Mouse (Mus musculus) lung, postnatal 0 days (tissue): ENCODE measurements around the gene Anxa11. TPM values are rescaled to one million over a fixed set of nuclear protein-coding genes. Genes with fewer than 3 reads are reported as not detected.
"Not testable (repeated sequence)": the region's sequence is repeated elsewhere in the genome, so short reads cannot be mapped to it uniquely, and the experiment has no call there.

ENCODE experiments used
- ATAC-seq: fragments of 200-750 bp; cut with Nextera tagmentation; 2 replicates; pipeline ENCODE4 v1.8.0; 2017; ENCODE audit warnings: moderate library complexity
- DNase-seq: peaks from one replicate; pipeline ENCODE4 v3.0.0-alpha.2; 2016; ENCODE audit warnings: low spot score
- H3K27ac ChIP-seq: fragments of 300-500 bp; sonication (generic); 2 replicates; pipeline ENCODE4 v1.5.1; 2014; ENCODE audit warnings: antibody characterized with exemption, mild to moderate bottlenecking, low read length, mixed read lengths
- H3K27me3 ChIP-seq: fragments of 300-500 bp; sonication (generic); replicated peaks from 2 replicates; pipeline ENCODE4 v1.6.1; 2014; ENCODE audit warnings: low read length, mixed read lengths; ENCODE audit not compliant: insufficient read depth
- H3K36me3 ChIP-seq: fragments of 300-500 bp; sonication (generic); 2 replicates; pipeline ENCODE4 v1.6.1; 2014; ENCODE audit warnings: low read length, mixed read lengths; ENCODE audit not compliant: insufficient read depth
- H3K4me1 ChIP-seq: fragments of 300-500 bp; sonication (generic); 2 replicates; pipeline ENCODE4 v1.6.1; 2014; ENCODE audit warnings: antibody characterized with exemption, low read depth, low read length, mixed read lengths; ENCODE audit not compliant: insufficient read depth
- H3K4me2 ChIP-seq: fragments of 300-500 bp; sonication (generic); replicated peaks from 2 replicates; pipeline ENCODE4 v1.6.1; 2014; ENCODE audit warnings: low read depth, mild to moderate bottlenecking, low read length, moderate library complexity, mixed read lengths
- H3K4me3 ChIP-seq: fragments of 300-500 bp; sonication (generic); 2 replicates; pipeline ENCODE4 v1.5.1; 2014; ENCODE audit warnings: low read depth, low read length
- H3K9ac ChIP-seq: fragments of 300-500 bp; sonication (generic); replicated peaks from 2 replicates; pipeline ENCODE4 v1.6.1; 2014; ENCODE audit warnings: low read depth, mild to moderate bottlenecking
- H3K9me3 ChIP-seq: fragments of 300-500 bp; sonication (generic); 2 replicates; pipeline ENCODE4 v1.6.1; 2016; ENCODE audit warnings: low read length, mixed read lengths
- CTCF ChIP-seq: IDR thresholded peaks from 2 replicates; pipeline ENCODE4 v1.5.1; 2016; ENCODE audit warnings: antibody characterized with exemption, mild to moderate bottlenecking
- EP300 ChIP-seq: IDR thresholded peaks from 2 replicates; pipeline ENCODE4 v1.6.1; 2016; ENCODE audit warnings: antibody characterized with exemption, mild to moderate bottlenecking, control low read depth
- WGBS: fragments of 180-500 bp; shearing (Covaris S2); extraction: QIAGEN DNeasy Blood & Tissue Kit; methylation state at CpG from one replicate; pipeline ENCODE4 v1.1.7; 2014; 5-methylcytosine and 5-hydroxymethylcytosine counted together
- polyA plus RNA-seq: library from polyadenylated mRNA; unstranded; fragments of >200 nt; fragmentation: Nextera tagmentation; extraction: Ambion mirVana; gene quantifications from 2 replicates; pipeline ENCODE4 v1.2.1, GENCODE M21; 2015

Anxa11 gene
- polyA plus RNA-seq, 1 experiment from 2014 or later, result 54.6 TPM

DNA sequence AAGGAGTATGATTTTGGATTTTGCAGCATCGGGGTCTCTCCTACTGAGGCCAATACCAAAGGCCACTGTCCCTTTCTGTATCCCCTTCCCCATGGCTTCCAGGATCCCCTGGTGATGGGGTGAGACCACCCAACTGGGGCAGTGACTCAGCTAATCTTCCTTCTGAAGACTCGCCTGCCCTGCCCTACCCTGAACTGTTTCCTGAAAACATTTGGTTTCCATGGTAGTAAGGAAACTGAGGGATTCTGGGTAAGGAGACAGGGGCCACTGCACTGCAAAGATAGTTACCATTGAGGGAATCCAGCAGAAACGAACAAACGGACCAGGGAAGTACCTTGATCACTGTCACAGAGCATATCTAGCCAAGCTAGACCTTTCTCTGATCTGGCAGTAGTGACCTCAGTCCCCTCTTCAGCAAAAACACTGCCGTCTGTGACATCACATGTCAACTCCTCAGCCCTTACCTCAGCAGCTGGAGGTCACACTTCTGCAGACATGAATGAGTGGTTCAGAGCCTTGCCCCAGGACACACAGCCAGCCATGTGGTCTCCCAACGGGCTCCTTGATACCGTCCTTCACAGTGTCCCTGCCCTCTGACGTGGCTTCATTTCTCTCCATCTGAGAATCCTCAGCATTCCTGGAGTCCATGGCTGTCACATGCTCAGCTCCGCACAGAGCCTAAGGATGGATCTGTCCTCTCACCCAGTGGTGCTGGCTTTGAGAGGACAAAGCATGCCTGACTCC is 27.4 kb downstream of the Anxa11 start:
- 68% methylated on average over 9 of the region's 9 CpGs for WGBS
- ATAC-seq (no peak), DNase-seq (no peak)
- Histone ChIP-seq H3K27me3 (no peaks in the 10 kb centered on the region), H3K27ac (no peak overlapping the region), H3K4me1 (peaks cover 20% of the 10 kb centered on the region; the same call in 1 of the 2 replicates), H3K36me3 (no peaks in the 10 kb centered on the region), H3K4me2 (no peak overlapping the region), H3K9ac (no peak overlapping the region), H3K4me3 (no peak overlapping the region), H3K9me3 (no peaks in the 10 kb centered on the region)
- TF ChIP-seq EP300 (no peak), CTCF (no peak)

DNA sequence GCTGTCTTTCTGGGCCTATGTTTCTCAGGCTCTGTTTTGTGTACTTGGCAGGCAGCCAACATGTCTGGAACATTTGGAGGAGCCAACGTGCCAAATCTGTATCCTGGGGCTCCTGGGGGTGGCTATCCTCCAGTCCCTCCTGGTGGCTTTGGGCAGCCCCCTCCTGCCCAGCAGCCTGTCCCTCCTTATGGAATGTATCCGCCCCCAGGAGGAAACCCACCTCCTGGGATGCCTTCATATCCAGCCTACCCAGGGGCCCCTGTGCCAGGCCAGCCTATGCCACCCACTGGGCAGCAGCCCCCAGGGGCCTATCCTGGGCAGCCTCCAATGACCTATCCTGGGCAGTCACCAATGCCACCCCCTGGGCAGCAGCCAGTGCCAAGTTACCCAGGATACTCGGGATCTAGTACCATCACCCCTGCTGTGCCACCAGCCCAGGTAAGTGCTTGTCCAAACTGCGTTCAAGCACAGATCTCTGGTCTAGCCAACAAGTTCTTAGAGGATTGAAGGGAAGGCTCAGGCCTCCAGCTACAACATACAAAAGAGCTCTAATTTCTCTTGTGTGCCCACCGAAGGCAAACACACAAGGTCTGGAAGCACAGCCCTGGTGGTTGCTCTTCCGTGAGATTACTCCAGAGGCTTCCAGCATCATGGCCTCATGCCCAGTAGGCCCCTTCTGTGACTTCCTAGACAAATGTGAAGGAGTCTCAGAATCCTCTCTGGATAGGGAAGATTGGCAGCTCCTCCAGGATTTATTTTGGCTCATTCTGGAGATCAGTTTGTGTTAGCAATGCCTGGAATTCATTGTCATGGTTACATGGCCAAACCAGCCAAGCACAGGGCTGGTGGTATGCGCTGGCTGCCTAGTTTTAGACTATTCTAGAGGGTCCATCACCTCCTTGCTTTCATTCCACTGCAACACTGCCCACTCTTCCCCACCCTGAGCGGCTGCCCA is 30.8 kb downstream of the Anxa11 start:
- Histone ChIP-seq H3K4me3 (no peak overlapping the region), H3K27me3 (no peaks in the 10 kb centered on the region), H3K9me3 (no peaks in the 10 kb centered on the region), H3K9ac (no peak overlapping the region), H3K27ac (0 out of 2 replicates have a peak overlapping the region, but pooled peaks have one; percentile 15), H3K36me3 (no peaks in the 10 kb centered on the region), H3K4me1 (peaks cover 11% of the 10 kb centered on the region; the same call in 1 of the 2 replicates), H3K4me2 (no peak overlapping the region)
- 57% methylated on average over 8 of the region's 8 CpGs for WGBS
- DNase-seq, result peak; percentile 63
- peak; percentile 54 for ATAC-seq
- no peak for TF ChIP-seq EP300

DNA sequence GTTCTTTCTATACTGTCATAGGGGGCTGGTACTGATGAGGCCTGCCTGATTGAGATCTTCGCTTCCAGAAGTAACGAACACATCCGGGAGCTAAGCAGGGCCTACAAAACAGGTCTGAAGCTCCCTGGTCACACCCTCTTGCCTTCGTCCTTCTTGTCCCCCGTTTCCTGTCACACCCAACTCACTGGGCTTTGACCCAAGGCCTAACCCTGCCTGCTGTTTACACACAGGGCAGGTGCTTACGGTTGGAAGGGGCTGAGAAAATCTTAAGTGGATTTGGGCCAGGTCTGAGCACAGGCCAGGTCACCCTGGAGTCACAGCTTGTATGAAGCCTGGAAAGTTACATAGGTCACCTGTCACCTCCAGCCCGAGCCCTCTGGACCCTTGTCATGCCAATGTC is 34.7 kb downstream of the Anxa11 start:
- not testable (repeated sequence) for H3K4me2 ChIP-seq, H3K4me3 ChIP-seq, H3K27me3 ChIP-seq, H3K27ac ChIP-seq, H3K36me3 ChIP-seq, DNase-seq, H3K9ac ChIP-seq, H3K9me3 ChIP-seq
- peak; percentile 51 for ATAC-seq
- H3K4me1 ChIP-seq, result peaks cover 11% of the 10 kb centered on the region; the same call in 1 of the 2 replicates
- WGBS, result no CpG with 5 or more reads among the region's 7 CpGs

DNA sequence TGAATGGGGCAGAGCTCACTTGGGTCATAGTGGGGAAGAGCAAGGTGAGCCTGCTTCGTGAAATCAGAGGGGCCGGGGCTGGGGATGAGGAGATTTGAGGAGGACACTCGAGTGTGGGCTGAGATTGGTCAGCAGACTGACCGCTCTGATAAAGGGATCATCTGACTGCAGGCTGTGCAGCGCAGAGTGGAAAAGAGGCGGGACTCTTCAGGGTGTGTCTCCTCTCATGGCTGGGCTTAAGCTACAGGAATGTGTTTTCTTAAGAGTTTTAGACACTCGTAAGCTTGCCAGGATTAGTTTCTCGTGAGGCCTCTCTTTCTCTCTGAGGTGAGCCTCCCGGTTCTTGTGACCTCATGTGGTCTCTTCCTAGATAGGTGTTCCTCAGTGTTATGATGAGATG is 39.8 kb downstream of the Anxa11 start:
- not testable (repeated sequence) for H3K4me2 ChIP-seq, H3K36me3 ChIP-seq, DNase-seq, H3K4me1 ChIP-seq, H3K9me3 ChIP-seq, H3K27ac ChIP-seq, H3K27me3 ChIP-seq, H3K4me3 ChIP-seq, H3K9ac ChIP-seq
- ATAC-seq, result peak; percentile 84
- no CpG with 5 or more reads among the region's 9 CpGs for WGBS

DNA sequence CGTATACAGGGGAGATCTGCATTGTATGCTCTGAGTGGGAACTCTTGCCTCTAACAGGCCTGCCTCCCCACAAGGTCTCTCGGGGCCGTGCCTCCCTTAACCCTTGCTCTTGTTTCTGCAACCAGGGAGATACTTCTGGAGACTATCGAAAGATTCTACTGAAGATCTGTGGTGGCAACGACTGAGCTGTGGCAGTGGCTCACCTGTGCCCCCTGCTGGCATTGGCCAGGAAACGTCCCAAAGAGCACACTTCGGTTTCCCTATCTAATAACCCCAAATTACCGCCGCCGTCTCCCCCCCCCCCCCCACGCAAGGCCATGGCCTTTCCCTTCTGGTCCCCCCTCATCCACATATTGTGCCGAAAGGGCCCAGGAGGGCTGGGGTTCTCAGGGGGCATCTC is 43.9 kb downstream of the Anxa11 start:
- not testable (repeated sequence) for H3K4me1 ChIP-seq, DNase-seq, H3K9me3 ChIP-seq, H3K4me2 ChIP-seq, H3K27me3 ChIP-seq, H3K36me3 ChIP-seq, H3K4me3 ChIP-seq, H3K27ac ChIP-seq, ATAC-seq, H3K9ac ChIP-seq
- no CpG with 5 or more reads among the region's 12 CpGs for WGBS

DNA sequence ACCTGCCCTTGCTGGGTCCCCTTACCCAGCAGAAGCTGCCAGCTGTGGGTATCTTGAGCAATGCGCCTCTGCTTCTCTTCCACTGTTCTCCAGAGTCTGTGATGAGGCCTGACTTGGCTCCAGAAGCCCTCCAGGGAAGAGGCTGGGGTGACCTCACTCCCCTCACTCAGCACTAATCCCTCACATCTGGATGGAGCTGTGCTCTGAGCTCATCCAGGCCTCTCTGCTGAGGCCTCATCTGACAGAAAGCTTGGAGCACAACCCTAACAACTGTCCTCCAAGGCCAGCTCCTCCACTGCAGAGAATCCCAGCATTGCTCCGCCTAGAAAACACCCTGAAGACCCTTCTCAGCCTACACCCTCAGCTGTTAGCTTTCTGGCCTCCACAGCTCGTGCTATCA is 52.6 kb downstream of the Anxa11 start:
- not testable (repeated sequence) for H3K4me2 ChIP-seq, H3K9me3 ChIP-seq, H3K4me1 ChIP-seq, H3K4me3 ChIP-seq, H3K36me3 ChIP-seq, DNase-seq, H3K27ac ChIP-seq, H3K27me3 ChIP-seq, H3K9ac ChIP-seq
- WGBS, result no CpG with 5 or more reads among the region's 3 CpGs
- peak; percentile 57 for ATAC-seq

DNA sequence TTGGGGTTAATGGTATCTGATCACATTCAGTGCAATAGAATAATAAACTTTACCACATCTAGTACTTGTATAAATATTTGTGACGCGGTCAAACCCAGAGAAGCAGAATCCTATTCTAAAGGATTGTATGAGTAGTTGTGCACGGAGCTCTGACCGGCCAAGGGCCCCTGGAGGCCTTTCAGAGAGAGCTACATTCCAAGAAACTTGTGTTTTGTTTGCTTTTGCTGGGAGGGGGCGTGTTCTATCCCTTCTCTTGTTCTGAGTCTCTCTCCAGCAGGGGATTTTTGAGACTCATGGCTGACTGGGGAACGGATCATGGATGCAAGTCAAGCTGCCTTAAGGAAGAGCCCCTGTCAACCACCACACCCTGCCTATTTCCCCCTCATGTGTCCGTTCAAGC is 53.7 kb downstream of the Anxa11 start:
- ATAC-seq, result peak; percentile 48
- no CpG with 5 or more reads among the region's 7 CpGs for WGBS
- H3K27ac ChIP-seq, H3K27me3 ChIP-seq, H3K4me2 ChIP-seq, DNase-seq, H3K36me3 ChIP-seq, H3K9me3 ChIP-seq, H3K4me3 ChIP-seq, H3K9ac ChIP-seq, H3K4me1 ChIP-seq: not testable (repeated sequence)

DNA sequence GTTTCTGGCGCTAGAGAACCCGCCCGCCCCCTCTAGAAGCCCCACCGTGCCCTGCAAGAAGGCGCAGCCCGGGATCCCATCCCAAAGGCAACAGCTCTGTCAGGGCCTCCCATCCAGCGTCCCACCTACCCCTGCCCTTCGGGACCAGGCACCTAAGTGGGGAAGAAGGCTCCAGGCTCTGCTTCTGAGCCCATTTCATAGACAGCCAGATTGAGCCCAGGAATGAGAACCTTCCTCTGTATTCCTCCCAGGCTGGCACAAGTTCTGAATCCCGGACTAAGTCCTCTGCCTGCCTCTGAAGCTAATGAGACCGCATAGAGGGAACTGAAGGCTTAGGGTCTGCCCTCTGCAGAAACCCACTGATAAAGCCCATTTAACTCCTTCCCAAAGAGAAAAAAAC is 61.0 kb downstream of the Anxa11 start, which contains the start of gene Plac9a:
Gene Plac9a (minus strand): TSS at position 101 of the 400 bp plus-strand sequence.
- ATAC-seq, H3K4me2 ChIP-seq, H3K9me3 ChIP-seq, H3K4me3 ChIP-seq, DNase-seq, H3K36me3 ChIP-seq, H3K4me1 ChIP-seq, H3K9ac ChIP-seq, H3K27ac ChIP-seq, H3K27me3 ChIP-seq: not testable (repeated sequence)
- no CpG with 5 or more reads among the region's 10 CpGs for WGBS

DNA sequence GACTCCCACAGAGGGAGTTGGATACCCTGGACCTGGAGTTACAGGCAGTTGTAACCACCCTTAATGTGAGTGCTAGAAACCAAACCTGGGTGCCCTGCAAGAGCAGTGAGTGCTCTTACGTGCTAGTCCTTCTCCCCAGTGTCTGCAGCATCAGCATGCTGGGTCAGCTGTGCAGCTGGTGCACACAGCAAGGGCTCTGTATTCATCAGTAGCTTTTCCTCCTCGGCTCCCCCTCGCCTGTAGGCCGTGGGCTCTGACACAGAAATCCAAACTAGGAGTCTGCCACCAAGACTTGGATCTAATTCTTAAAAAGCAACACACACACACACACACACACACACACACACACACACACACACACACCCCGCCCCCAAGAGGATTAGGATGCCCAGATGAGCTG is 63.3 kb downstream of the Anxa11 start:
- not testable (repeated sequence) for H3K4me3 ChIP-seq, H3K27ac ChIP-seq, H3K9me3 ChIP-seq, ATAC-seq, H3K4me1 ChIP-seq, H3K36me3 ChIP-seq, H3K4me2 ChIP-seq, H3K9ac ChIP-seq, DNase-seq, H3K27me3 ChIP-seq
- WGBS, result 80% methylated on average over 1 of the region's 5 CpGs
